Mouse (Mus musculus) skeletal muscle tissue, postnatal 0 days (tissue): ENCODE results near the gene Cyp2j9. TPM values are rescaled to one million over a fixed set of nuclear protein-coding genes. Genes with fewer than 3 reads are reported as not detected.

ENCODE experiments used
- polyA plus RNA-seq: library from polyadenylated mRNA; unstranded; fragments of >200 nt; fragmentation: Nextera tagmentation; extraction: Ambion mirVana; gene quantifications from 2 replicates; pipeline ENCODE4 v1.2.1, GENCODE M21; 2015

The Cyp2j9 gene
- polyA plus RNA-seq = 3.1 and 3.5 TPM in 2 replicates

GRCm38 (mm10) chr4:96590911-96591790 lies at the start of gene Cyp2j9:
Cyp2j9 (minus strand) TSS chr4:96591578.

GRCm38 (mm10) chr4:96553133-96553819 lies 38.1 kb downstream of the Cyp2j9 start, which contains the start of gene Cyp2j6:
Cyp2j6 (minus strand) TSS chr4:96553661.

Other genes starting within 250 kb of the Cyp2j9 start
- gene Cyp2j11, start 242.9 kb downstream of the Cyp2j9 start, polyA plus RNA-seq = 0.08 TPM in 1 of 2 replicates, not detected in the other
- gene Cyp2j8, start 84.2 kb downstream of the Cyp2j9 start, polyA plus RNA-seq = not detected in 2 replicates
- 4.0 and 5.4 TPM in 2 replicates for gene Cyp2j6, start 37.9 kb downstream of the Cyp2j9 start, polyA plus RNA-seq
- not detected in 2 replicates for gene Cyp2j5, start 72.6 kb upstream of the Cyp2j9 start, polyA plus RNA-seq
- not detected in 2 replicates for gene Gm12695, start 193.6 kb upstream of the Cyp2j9 start, polyA plus RNA-seq